ENCODE assay signal across 25 mouse cellular contexts in the genomic region with DNA sequence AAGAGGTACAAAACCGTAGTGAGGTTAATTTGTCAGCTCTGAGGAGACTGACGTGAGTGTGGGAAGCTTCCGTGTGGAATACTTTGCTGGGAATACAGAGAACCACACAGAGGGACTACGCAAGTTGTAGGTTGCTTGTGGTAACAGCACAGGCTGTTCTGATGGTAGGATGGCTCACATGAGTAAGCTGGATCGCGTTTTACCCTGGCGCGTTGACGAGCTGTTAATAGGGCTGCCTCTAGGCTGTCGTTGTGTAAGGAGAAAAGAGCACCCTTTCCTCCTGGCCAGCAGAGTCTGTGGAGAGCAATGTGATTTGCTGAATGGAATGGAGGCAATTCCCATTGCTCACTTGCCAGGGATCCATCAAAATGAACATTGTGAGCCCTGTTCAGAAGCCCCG.
DNase-seq lines count a peak whose midpoint lies in the region; ATAC-seq and TF ChIP-seq lines count a peak whose summit lies in the region.
"Had no signal": no experiment of that assay in that cellular context is flagged by ENCODE, and none has a peak within 500 bp of the region (broad histone marks: within the 10 kb centered on the region; RNA-seq: fewer than 3 reads in every experiment).

No protein-coding gene starts in this region.

- no peak for TF ChIP-seq CTCF in brain, embryonic 14.5 days (IDR thresholded peaks at IDR 0.05; ENCODE audit: borderline replicate concordance, extremely low read depth, insufficient read depth, insufficient read length)
- TF ChIP-seq CTCF in layer of hippocampus, adult 2 months (conservative IDR thresholded peaks at IDR 0.05), result peak; percentile 19; the same call in 1 of the 2 replicates

- no peak for TF ChIP-seq POLR2A in brain, embryonic 14.5 days (IDR thresholded peaks at IDR 0.05; ENCODE audit: borderline replicate concordance, extremely low read depth, insufficient read depth, insufficient read length, poor library complexity, severe bottlenecking)

- peak overlapping the region; percentile 80 for H3K27ac ChIP-seq in layer of hippocampus, adult 2 months
- H3K27ac ChIP-seq: forebrain, embryonic 15.5 days; hindbrain, embryonic 10.5 days; limb, embryonic 13.5 days; liver, embryonic 12.5 days; midbrain, embryonic 13.5 days; neural tube, embryonic 13.5 days had no signal

- H3K4me3 ChIP-seq in layer of hippocampus, adult 2 months, result no peak overlapping the region
- H3K4me3 ChIP-seq: forebrain, embryonic 15.5 days; hindbrain, embryonic 10.5 days; limb, embryonic 13.5 days; liver, embryonic 12.5 days; megakaryocyte, embryonic 14.5 days; midbrain, embryonic 13.5 days; neural tube, embryonic 13.5 days had no signal

- peak; percentile 42 for DNase-seq in layer of hippocampus, adult 11-12 months (ENCODE audit: low spot score)
- no peak for DNase-seq in layer of hippocampus, adult 9-10 months (ENCODE audit: low spot score)
- DNase-seq in brain, embryonic 14.5 days (ENCODE audit: low read depth), result peak; percentile 38
- peak; percentile 35 to 39 for DNase-seq in layer of hippocampus, adult 2 months (ENCODE audit: low spot score in 2 of 2)
- DNase-seq in layer of hippocampus, postnatal 36 days, result peak; percentile 28 to 50
- no peak for DNase-seq in kidney, postnatal 4 days
- DNase-seq: adrenal gland, postnatal 25 days; cerebellum, adult 8-10 months; cerebellum, postnatal 36 days; gastrocnemius, postnatal 10 days; heart, postnatal 14 days; kidney, adult 2 months; lung, adult 18-20 months; lung, postnatal 4 days had no signal

- ATAC-seq in granulocyte monocyte progenitor cell, adult 5-6 weeks (replicated peaks; ENCODE audit: poor library complexity, severe bottlenecking), result no peak
- ATAC-seq: CD4-positive, CD25-positive, alpha-beta regulatory T cell, adult 4 months; forebrain, embryonic 15.5 days; hindbrain, embryonic 16.5 days; liver, embryonic 12.5 days; lung, postnatal 0 days; midbrain, embryonic 13.5 days had no signal

Comparison
In these comparisons a context has a peak if more than half of its experiments do, and no peak if none do; other contexts are left out.
1. DNase-seq: peak in layer of hippocampus, adult 11-12 months (single experiment), brain, embryonic 14.5 days (single experiment), layer of hippocampus, adult 2 months (2 of 2) and layer of hippocampus, postnatal 36 days (2 of 2); none in layer of hippocampus, adult 9-10 months (single experiment) and kidney, postnatal 4 days (0 of 2).